Mouse (Mus musculus) myocyte (in vitro differentiated cells): ENCODE results near the gene Tex12.

Experiments used
- CEBPB ChIP-seq: IDR thresholded peaks from 2 replicates; pipeline ENCODE4 v1.6.1; 2011; ENCODE audit warnings: mild to moderate bottlenecking, moderate library complexity; ENCODE audit not compliant: poor library complexity, insufficient read depth, severe bottlenecking
- E2F4 ChIP-seq: IDR thresholded peaks from one replicate; pipeline ENCODE4 v1.6.1; 2011; ENCODE audit warnings: mild to moderate bottlenecking, control low read depth, moderate library complexity; ENCODE audit not compliant: insufficient read depth
- MAX ChIP-seq: IDR thresholded peaks from one replicate; pipeline ENCODE4 v1.6.1; 2011; ENCODE audit warnings: low read depth, mild to moderate bottlenecking, control low read depth
- MYOD1 ChIP-seq, 3 experiments: IDR thresholded peaks; one replicate each; pipeline ENCODE4 v1.6.1; 2011; ENCODE audit warnings: control low read depth in 2 of 3, low read depth in 2 of 3, mild to moderate bottlenecking in 2 of 3, moderate library complexity in 1 of 3; ENCODE audit not compliant: insufficient read length in 2 of 3, control insufficient read depth in 1 of 3
- MYOG ChIP-seq, 3 experiments: IDR thresholded peaks; one replicate each; pipeline ENCODE4 v1.6.1; 2011; ENCODE audit warnings: control low read depth in 2 of 3, low read depth in 2 of 3, mild to moderate bottlenecking in 2 of 3; ENCODE audit not compliant: insufficient read length in 2 of 3, control insufficient read depth in 1 of 3, insufficient read depth in 1 of 3
- POLR2A ChIP-seq: IDR thresholded peaks from one replicate; pipeline ENCODE4 v1.6.1; 2011; ENCODE audit warnings: low read depth, mild to moderate bottlenecking, control low read depth, moderate library complexity; ENCODE audit not compliant: insufficient read length
- POLR2AphosphoS2 ChIP-seq: IDR thresholded peaks from one replicate; pipeline ENCODE4 v1.6.1; 2011; ENCODE audit warnings: low read depth, control low read depth; ENCODE audit not compliant: insufficient read length
- SRF ChIP-seq: IDR thresholded peaks from one replicate; pipeline ENCODE4 v1.6.1; 2011; ENCODE audit warnings: low read depth; ENCODE audit not compliant: control insufficient read depth, insufficient read length
- TCF12 ChIP-seq: IDR thresholded peaks from one replicate; pipeline ENCODE4 v1.6.1; 2011; ENCODE audit warnings: mild to moderate bottlenecking, control low read depth; ENCODE audit not compliant: poor library complexity, insufficient read depth, severe bottlenecking
- TCF3 ChIP-seq: IDR thresholded peaks from one replicate; pipeline ENCODE4 v1.6.1; 2011; ENCODE audit warnings: low read depth, control low read depth; ENCODE audit not compliant: insufficient read length
- USF1 ChIP-seq: IDR thresholded peaks from one replicate; pipeline ENCODE4 v1.6.1; 2011; ENCODE audit warnings: low read depth, mild to moderate bottlenecking, control low read depth, moderate library complexity

DNA sequence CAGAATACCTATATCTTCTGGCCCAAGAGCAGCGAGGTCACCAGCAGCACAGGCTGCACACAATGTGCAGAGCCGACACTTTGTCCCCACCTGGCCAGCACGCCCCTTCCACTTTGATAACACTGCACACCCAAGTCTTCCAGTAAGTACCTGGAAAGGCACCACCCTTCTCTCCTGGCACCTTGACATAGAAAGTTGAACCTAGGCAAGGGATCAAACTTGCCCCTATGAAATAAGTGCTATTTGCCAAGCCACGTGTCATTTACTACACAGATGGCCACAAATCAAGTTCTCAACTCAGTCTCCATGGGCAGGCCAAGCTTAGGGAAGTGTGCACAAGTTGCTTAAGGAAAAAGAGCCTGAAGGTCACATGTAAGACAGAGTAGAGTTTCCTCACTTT lies 25.8 kb upstream of the Tex12 start:
- TF ChIP-seq MAX (no peak), E2F4 (no peak), MYOD1 (IDR thresholded peaks at IDR 0.05; ENCODE audit: control insufficient read depth in 1 of 3, insufficient read length in 2 of 3, low read depth in 2 of 3) (no peak), POLR2A (no peak), POLR2AphosphoS2 (no peak), MYOG (IDR thresholded peaks at IDR 0.05; ENCODE audit: control insufficient read depth in 1 of 3, insufficient read depth in 1 of 3, insufficient read length in 2 of 3, low read depth in 2 of 3) (no peak), USF1 (no peak), TCF12 (no peak), SRF (no peak), TCF3 (no peak), CEBPB (no peak)
